Mouse (Mus musculus) cerebellum, adult 2 months (tissue): ENCODE results near the gene Atp11a.

ENCODE experiments used
- CTCF ChIP-seq: fragments of 200-500 bp; IDR thresholded peaks from 2 replicates; pipeline ENCODE4 v1.5.1; 2011; ENCODE audit warnings: low read depth, mild to moderate bottlenecking, control low read depth, low read length, moderate library complexity, borderline replicate concordance; ENCODE audit not compliant: insufficient read depth
- POLR2A ChIP-seq: fragments of 200-500 bp; IDR thresholded peaks from 2 replicates; pipeline ENCODE4 v1.6.1; 2011; ENCODE audit warnings: low read length, control low read depth, borderline replicate concordance; ENCODE audit not compliant: insufficient read depth

DNA sequence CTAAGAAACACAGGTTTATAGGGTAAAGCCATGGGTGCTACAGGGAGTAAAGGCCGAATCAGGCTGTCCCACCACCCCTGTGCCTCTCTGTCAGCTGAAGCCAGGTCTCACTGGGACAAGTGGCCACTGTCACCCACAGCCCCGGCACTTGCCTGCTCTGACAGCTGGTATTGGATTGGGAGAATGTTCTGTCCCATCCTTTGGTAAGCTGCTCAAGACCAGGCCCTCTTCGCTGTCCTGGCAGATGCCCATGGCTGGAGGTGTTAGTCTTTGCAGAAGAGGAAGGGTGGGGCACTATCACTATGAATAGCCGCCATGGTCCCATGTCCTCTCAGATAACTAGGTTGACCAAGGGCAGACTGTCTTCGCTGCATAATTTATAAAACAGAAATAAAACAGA lies 76.8 kb downstream of the Atp11a start:
- TF ChIP-seq CTCF (no peak), POLR2A (no peak)
